Mouse (Mus musculus): ENCODE results near the gene Dynll1. TPM values are rescaled to one million over a fixed set of nuclear protein-coding genes. Genes with fewer than 3 reads are reported as not detected.

Gene Dynll1
- total and polyA plus RNA-seq, 2 experiments from 2014 or later, result 184 to 1,030 TPM

GRCm38 (mm10) chr5:115340577-115341313 lies 39.9 kb upstream of the Dynll1 start, which contains the start of the genes Gatc and Triap1:
Gatc (minus strand) TSS chr5:115341178.
Triap1 (plus strand) TSS chr5:115341225.
- ATAC-seq (peak; percentile 93), DNase-seq (ENCODE audit: low spot score) (peak; percentile 95)
- Histone ChIP-seq H3K4me1 (ENCODE audit: insufficient read depth, low read length) (peaks cover 9% of the 10 kb centered on the region), H3K27ac (peak within 1 kb of the TSS; percentile 92), H3K36me3 (ENCODE audit: insufficient read depth, low read length) (peaks cover 20% of the 10 kb centered on the region), H3K27me3 (ENCODE audit: insufficient read depth, low read length) (no peaks in the 10 kb centered on the region), H3K9me3 (ENCODE audit: low read length) (no peaks in the 10 kb centered on the region), H3K9ac (replicated peaks; ENCODE audit: low read length) (peak within 1 kb of the TSS; percentile 92), H3K4me3 (ENCODE audit: low read length) (peak within 1 kb of the TSS; percentile 89), H3K4me2 (ENCODE audit: low read depth, low read length) (peak within 1 kb of the TSS; percentile 85)
- peak; percentile 33 for TF ChIP-seq CTCF (IDR thresholded peaks at IDR 0.05; ENCODE audit: low read depth)
- under 1% methylated on average over 62 of the region's 62 CpGs for WGBS

GRCm38 (mm10) chr5:115340007-115340406 lies 39.2 kb upstream of the Dynll1 start:
- H3K27me3 ChIP-seq (ENCODE audit: insufficient read depth, low read length), result no peaks in the 10 kb centered on the region
- H3K4me3 ChIP-seq (ENCODE audit: low read length), result peak overlapping the region; percentile 89
- H3K4me2 ChIP-seq (ENCODE audit: low read depth, low read length), result peak overlapping the region; percentile 85
- no peak for TF ChIP-seq CTCF (IDR thresholded peaks at IDR 0.05; ENCODE audit: low read depth)
- no peak overlapping the region for H3K27ac ChIP-seq
- DNase-seq (ENCODE audit: low spot score), result no peak
- no peaks in the 10 kb centered on the region for H3K9me3 ChIP-seq (ENCODE audit: low read length)
- peak overlapping the region; percentile 92 for H3K9ac ChIP-seq (replicated peaks; ENCODE audit: low read length)
- 30% methylated on average over 7 of the region's 7 CpGs for WGBS
- H3K4me1 ChIP-seq (ENCODE audit: insufficient read depth, low read length), result peaks cover 9% of the 10 kb centered on the region
- peaks cover 17% of the 10 kb centered on the region for H3K36me3 ChIP-seq (ENCODE audit: insufficient read depth, low read length)
- no peak for ATAC-seq

GRCm38 (mm10) chr5:115333626-115334025 lies 32.8 kb upstream of the Dynll1 start:
- H3K4me2 ChIP-seq (ENCODE audit: low read depth, low read length), result no peak overlapping the region
- ATAC-seq (no peak), DNase-seq (ENCODE audit: low spot score) (no peak)
- H3K9ac ChIP-seq (replicated peaks; ENCODE audit: low read length), result no peak overlapping the region
- no peak overlapping the region for H3K27ac ChIP-seq
- 83% methylated on average over 3 of the region's 3 CpGs for WGBS
- H3K4me3 ChIP-seq (ENCODE audit: low read length), result no peak overlapping the region
- peaks cover 45% of the 10 kb centered on the region for H3K36me3 ChIP-seq (ENCODE audit: insufficient read depth, low read length)
- TF ChIP-seq CTCF (IDR thresholded peaks at IDR 0.05; ENCODE audit: low read depth), result no peak
- H3K27me3 ChIP-seq (ENCODE audit: insufficient read depth, low read length), result no peaks in the 10 kb centered on the region
- H3K9me3 ChIP-seq (ENCODE audit: low read length), result no peaks in the 10 kb centered on the region
- H3K4me1 ChIP-seq (ENCODE audit: insufficient read depth, low read length), result peaks cover 8% of the 10 kb centered on the region

- ATAC-seq (no peak), DNase-seq (ENCODE audit: low spot score) (no peak)
- Histone ChIP-seq H3K9me3 (ENCODE audit: low read length) (no peaks in the 10 kb centered on the region), H3K9ac (replicated peaks; ENCODE audit: low read length) (no peak overlapping the region), H3K36me3 (ENCODE audit: insufficient read depth, low read length) (peaks cover 45% of the 10 kb centered on the region), H3K27ac (no peak overlapping the region), H3K4me1 (ENCODE audit: insufficient read depth, low read length) (peaks cover 15% of the 10 kb centered on the region), H3K4me2 (ENCODE audit: low read depth, low read length) (no peak overlapping the region), H3K27me3 (ENCODE audit: insufficient read depth, low read length) (no peaks in the 10 kb centered on the region), H3K4me3 (ENCODE audit: low read length) (no peak overlapping the region)
- WGBS, result 69% methylated on average over 9 of the region's 9 CpGs
- no peak for TF ChIP-seq CTCF (IDR thresholded peaks at IDR 0.05; ENCODE audit: low read depth)
Measured at GRCm38 (mm10) chr5:115330955-115331354, 30.2 kb upstream of the Dynll1 start.

- peak; percentile 13; the same call in 1 of the 2 replicates for ATAC-seq
- TF ChIP-seq CTCF (IDR thresholded peaks at IDR 0.05; ENCODE audit: low read depth), result no peak
- H3K4me2 ChIP-seq (ENCODE audit: low read depth, low read length), result peak overlapping the region; percentile 83
- DNase-seq (ENCODE audit: low spot score), result peak; percentile 15
- H3K4me1 ChIP-seq (ENCODE audit: insufficient read depth, low read length), result peaks cover 19% of the 10 kb centered on the region
- H3K27ac ChIP-seq, result peak overlapping the region; percentile 90
- H3K36me3 ChIP-seq (ENCODE audit: insufficient read depth, low read length), result peaks cover 22% of the 10 kb centered on the region
- no peaks in the 10 kb centered on the region for H3K9me3 ChIP-seq (ENCODE audit: low read length)
- H3K27me3 ChIP-seq (ENCODE audit: insufficient read depth, low read length), result no peaks in the 10 kb centered on the region
- peak overlapping the region; percentile 92 for H3K4me3 ChIP-seq (ENCODE audit: low read length)
- H3K9ac ChIP-seq (replicated peaks; ENCODE audit: low read length), result peak overlapping the region; percentile 88
- under 1% methylated on average over 53 of the region's 55 CpGs for WGBS
Measured at GRCm38 (mm10) chr5:115327610-115328548, 27.1 kb upstream of the Dynll1 start.

GRCm38 (mm10) chr5:115326875-115327609 lies 26.2 kb upstream of the Dynll1 start, which contains the start of gene Srsf9:
Srsf9 (plus strand) TSS chr5:115327177.
- DNase-seq (ENCODE audit: low spot score), result peak; percentile 96
- Histone ChIP-seq H3K4me2 (ENCODE audit: low read depth, low read length) (peak within 1 kb of the TSS; percentile 83), H3K9ac (replicated peaks; ENCODE audit: low read length) (peak within 1 kb of the TSS; percentile 88), H3K4me1 (ENCODE audit: insufficient read depth, low read length) (peaks cover 19% of the 10 kb centered on the region), H3K36me3 (ENCODE audit: insufficient read depth, low read length) (peaks cover 14% of the 10 kb centered on the region), H3K27ac (peak within 1 kb of the TSS; percentile 90), H3K9me3 (ENCODE audit: low read length) (no peaks in the 10 kb centered on the region), H3K27me3 (ENCODE audit: insufficient read depth, low read length) (no peaks in the 10 kb centered on the region), H3K4me3 (ENCODE audit: low read length) (peak within 1 kb of the TSS; percentile 92)
- peak; percentile 93 for ATAC-seq
- TF ChIP-seq CTCF (IDR thresholded peaks at IDR 0.05; ENCODE audit: low read depth), result no peak
- WGBS, result under 1% methylated on average over 54 of the region's 97 CpGs
